Mouse (Mus musculus): ENCODE data around the gene Arl3. TPM values are rescaled to one million over a fixed set of nuclear protein-coding genes. Genes with fewer than 3 reads are reported as not detected.

Arl3 gene
- total and polyA plus RNA-seq, 3 experiments = 24.1 to 46.5 (median 45.3) TPM

DNA sequence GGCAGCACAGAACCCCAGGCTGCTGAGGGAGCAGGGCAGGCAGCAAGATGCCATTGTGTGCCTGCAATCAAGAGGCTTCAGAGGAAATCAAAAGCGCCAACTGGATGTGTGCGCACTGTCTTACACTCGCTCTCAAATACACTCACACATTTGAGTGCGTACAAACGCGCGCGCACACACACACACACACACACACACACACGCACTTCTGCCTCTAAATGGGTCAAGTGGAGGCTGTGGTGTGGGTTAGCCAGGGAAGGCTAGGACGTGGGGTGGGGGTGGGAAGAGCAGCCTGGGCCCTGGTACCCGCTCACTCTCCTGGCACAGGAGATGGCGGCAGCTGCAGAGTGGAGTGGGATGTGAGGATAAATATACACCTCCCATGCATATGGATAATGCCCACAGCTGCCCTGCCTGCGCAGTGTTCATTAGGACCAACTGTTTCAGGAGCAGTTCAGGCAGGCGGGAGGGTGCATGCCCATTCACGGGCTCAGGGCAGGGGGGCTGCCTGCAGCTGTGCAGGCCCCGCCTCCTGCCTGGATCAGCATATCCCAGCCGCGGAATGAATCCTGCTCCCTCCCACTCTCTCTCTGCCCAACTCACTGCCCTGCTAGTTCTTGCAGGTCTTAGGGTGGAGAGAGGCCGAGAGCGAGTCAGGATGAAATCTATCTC lies 49.4 kb downstream of the Arl3 start:
- TF ChIP-seq NRF1 (IDR thresholded peaks at IDR 0.05; ENCODE audit: low read depth, low read length) (0 out of 2 replicates have a peak, but pooled peaks have one; percentile 26), BHLHE40 (IDR thresholded peaks at IDR 0.05; ENCODE audit: low read depth, low read length) (0 out of 2 replicates have a peak, but pooled peaks have one; percentile 7), TCF12 (IDR thresholded peaks at IDR 0.05; ENCODE audit: low read depth, low read length) (peak; percentile 69; the same call in 1 of the 2 replicates), ZC3H11A (IDR thresholded peaks at IDR 0.05; ENCODE audit: low read depth, low read length) (no peak)
- Histone ChIP-seq H3K27me3 (replicated peaks) (no peaks in the 10 kb centered on the region), H3K27ac (ENCODE audit: insufficient read depth, low read depth) (peak overlapping the region; percentile 86), H3K4me3 (replicated peaks in 1 of 3; ENCODE audit: low read depth in 2 of 3, low read length in 2 of 3, poor library complexity in 1 of 3) (peak overlapping the region in 2 of 3 experiments; percentile 26 to 46), H3K9ac (ENCODE audit: insufficient read depth, low read depth) (peak overlapping the region; percentile 32), H3K4me2 (ENCODE audit: insufficient read depth, low read depth, poor library complexity, severe bottlenecking) (peak overlapping the region; percentile 71), H3K4me1 (ENCODE audit: control insufficient read depth in 1 of 2, insufficient read depth in 2 of 2) (peaks cover 35 to 97% of the 10 kb centered on the region in 2 experiments), H3K36me3 (replicated peaks in 1 of 2; ENCODE audit: control insufficient read depth in 1 of 2, insufficient read depth in 1 of 2, low read length in 1 of 2) (no peaks in the 10 kb centered on the region), H3K9me3 (replicated peaks; ENCODE audit: low read length) (no peaks in the 10 kb centered on the region), H3K79me2 (replicated peaks; ENCODE audit: control insufficient read depth, extremely low read depth, insufficient read depth, poor library complexity, severe bottlenecking) (no peaks in the 10 kb centered on the region)
- in situ Hi-C loops (cut with MboI; ENCODE audit: low pct_ligation_motif_present, low pct_unique_long_range_greater_than_20kb, low sequenced_read_pairs) (no loop called here), dilution Hi-C loops (cut with MboI; ENCODE audit: extremely low pct_ligation_motif_present, extremely low pct_unique_long_range_greater_than_20kb, low sequenced_read_pairs) (no loop called here)
- DNase-seq (ENCODE audit: extremely low read depth) = no peak

DNA sequence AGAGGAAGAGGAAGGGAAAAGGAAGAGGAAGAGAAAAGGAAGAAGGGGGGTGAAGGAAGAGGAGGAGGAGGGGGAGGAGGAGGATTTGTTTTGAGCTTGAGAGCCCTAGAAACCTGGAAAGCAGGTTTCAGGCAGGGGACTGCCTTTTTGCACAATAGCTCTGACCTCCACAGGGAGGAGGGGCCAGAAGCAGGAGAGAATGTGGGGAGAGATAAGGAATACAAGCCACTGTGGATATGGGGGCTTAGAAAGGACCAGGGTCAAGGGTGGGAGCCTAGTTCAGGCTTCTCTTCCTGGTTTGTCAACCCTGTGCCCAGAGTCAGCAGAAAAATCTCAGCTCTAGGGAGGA lies 49.9 kb downstream of the Arl3 start:
- H3K4me2 ChIP-seq (ENCODE audit: insufficient read depth, low read depth, poor library complexity, severe bottlenecking) = peak overlapping the region; percentile 48
- peaks cover 36 to 95% of the 10 kb centered on the region in 2 experiments for H3K4me1 ChIP-seq (ENCODE audit: control insufficient read depth in 1 of 2, insufficient read depth in 2 of 2)
- dilution Hi-C loops (cut with MboI; ENCODE audit: extremely low pct_ligation_motif_present, extremely low pct_unique_long_range_greater_than_20kb, low sequenced_read_pairs) = no loop called here
- in situ Hi-C loops (cut with MboI; ENCODE audit: low pct_ligation_motif_present, low pct_unique_long_range_greater_than_20kb, low sequenced_read_pairs) = no loop called here
- TF ChIP-seq TCF12 (IDR thresholded peaks at IDR 0.05; ENCODE audit: low read depth, low read length) = no peak
- TF ChIP-seq ZKSCAN1 (IDR thresholded peaks at IDR 0.05; ENCODE audit: borderline replicate concordance, low read depth, low read length) = no peak
- no peaks in the 10 kb centered on the region for H3K9me3 ChIP-seq (replicated peaks; ENCODE audit: low read length)
- no peak for DNase-seq (ENCODE audit: extremely low read depth)
- no peaks in the 10 kb centered on the region for H3K36me3 ChIP-seq (replicated peaks in 1 of 2; ENCODE audit: control insufficient read depth in 1 of 2, insufficient read depth in 1 of 2, low read length in 1 of 2)
- peak overlapping the region; percentile 86 for H3K27ac ChIP-seq (ENCODE audit: insufficient read depth, low read depth)
- H3K79me2 ChIP-seq (replicated peaks; ENCODE audit: control insufficient read depth, extremely low read depth, insufficient read depth, poor library complexity, severe bottlenecking) = no peaks in the 10 kb centered on the region
- H3K4me3 ChIP-seq (replicated peaks in 1 of 3; ENCODE audit: low read depth in 2 of 3, low read length in 2 of 3, poor library complexity in 1 of 3) = peak overlapping the region in 2 of 3 experiments; percentile 26 to 46
- H3K9ac ChIP-seq (ENCODE audit: insufficient read depth, low read depth) = peak overlapping the region; percentile 32; the same call in 1 of the 2 replicates
- H3K27me3 ChIP-seq (replicated peaks) = no peaks in the 10 kb centered on the region

DNA sequence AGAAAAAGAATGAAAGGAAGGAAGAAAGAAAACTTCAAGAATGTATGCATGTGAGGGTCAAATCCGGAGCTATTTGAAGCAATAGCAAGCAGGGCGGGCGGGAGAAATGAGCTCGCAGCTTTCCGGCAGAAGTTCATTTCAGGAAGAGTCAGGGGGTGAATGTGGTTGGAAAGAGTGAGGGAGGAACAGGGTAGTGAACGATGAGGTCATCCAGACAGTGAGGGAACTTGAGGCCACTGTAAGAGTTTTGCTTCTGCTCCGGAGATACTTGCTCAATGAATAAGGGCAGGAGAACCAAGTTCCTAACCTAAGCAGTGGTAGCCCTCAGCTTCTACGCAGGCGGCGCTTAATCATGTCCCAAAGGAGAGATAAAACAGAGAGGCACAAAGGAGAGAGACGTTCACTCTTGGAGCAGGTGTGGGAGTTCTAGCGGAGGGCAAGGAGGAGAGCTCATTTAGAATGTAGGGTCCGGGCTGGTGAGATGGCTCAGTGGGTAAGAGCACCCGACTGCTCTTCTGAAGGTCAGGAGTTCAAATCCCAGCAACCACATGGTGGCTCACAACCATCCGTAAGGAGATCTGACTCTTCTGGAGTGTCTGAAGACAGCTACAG lies 50.5 kb downstream of the Arl3 start:
- H3K9me3 ChIP-seq (replicated peaks; ENCODE audit: low read length) = no peaks in the 10 kb centered on the region
- no peaks in the 10 kb centered on the region for H3K79me2 ChIP-seq (replicated peaks; ENCODE audit: control insufficient read depth, extremely low read depth, insufficient read depth, poor library complexity, severe bottlenecking)
- H3K4me3 ChIP-seq (replicated peaks in 1 of 3; ENCODE audit: low read depth in 2 of 3, low read length in 2 of 3, poor library complexity in 1 of 3) = peak overlapping the region in 1 of 3 experiments; percentile 19
- DNase-seq (ENCODE audit: extremely low read depth) = peak; percentile 85
- H3K9ac ChIP-seq (ENCODE audit: insufficient read depth, low read depth) = peak overlapping the region; percentile 26
- peaks cover 41 to 95% of the 10 kb centered on the region in 2 experiments for H3K4me1 ChIP-seq (ENCODE audit: control insufficient read depth in 1 of 2, insufficient read depth in 2 of 2)
- dilution Hi-C loops (cut with MboI; ENCODE audit: extremely low pct_ligation_motif_present, extremely low pct_unique_long_range_greater_than_20kb, low sequenced_read_pairs) = no loop called here
- peak overlapping the region; percentile 48 for H3K4me2 ChIP-seq (ENCODE audit: insufficient read depth, low read depth, poor library complexity, severe bottlenecking)
- H3K27me3 ChIP-seq (replicated peaks) = no peaks in the 10 kb centered on the region
- H3K27ac ChIP-seq (ENCODE audit: insufficient read depth, low read depth) = peak overlapping the region; percentile 86
- no peaks in the 10 kb centered on the region for H3K36me3 ChIP-seq (replicated peaks in 1 of 2; ENCODE audit: control insufficient read depth in 1 of 2, insufficient read depth in 1 of 2, low read length in 1 of 2)
- in situ Hi-C loops (cut with MboI; ENCODE audit: low pct_ligation_motif_present, low pct_unique_long_range_greater_than_20kb, low sequenced_read_pairs) = no loop called here
- peak; percentile 23; the same call in 1 of the 2 replicates for TF ChIP-seq ELF1 (IDR thresholded peaks at IDR 0.05; ENCODE audit: low read depth, low read length)
- TF ChIP-seq TCF12 (IDR thresholded peaks at IDR 0.05; ENCODE audit: low read depth, low read length) = peak; percentile 82
- TF ChIP-seq NELFE (IDR thresholded peaks at IDR 0.05; ENCODE audit: low read depth, low read length) = no peak
- TF ChIP-seq SIN3A (IDR thresholded peaks at IDR 0.05; ENCODE audit: low read length) = 0 out of 2 replicates have a peak, but pooled peaks have one; percentile 8
- TF ChIP-seq CTCF (conservative IDR thresholded peaks at IDR 0.05 in 1 of 2, IDR thresholded peaks at IDR 0.05 in 1 of 2; ENCODE audit: low read depth in 2 of 2, low read length in 2 of 2) = no peak
- TF ChIP-seq TBP (conservative IDR thresholded peaks at IDR 0.05; ENCODE audit: low read depth, low read length) = peak; percentile 96
- no peak for TF ChIP-seq ZKSCAN1 (IDR thresholded peaks at IDR 0.05; ENCODE audit: borderline replicate concordance, low read depth, low read length)
- TF ChIP-seq E2F4 (IDR thresholded peaks at IDR 0.05; ENCODE audit: insufficient replicate concordance, low read depth, low read length) = 0 out of 2 replicates have a peak, but pooled peaks have one; percentile 47
- TF ChIP-seq NRF1 (IDR thresholded peaks at IDR 0.05; ENCODE audit: low read depth, low read length) = 0 out of 2 replicates have a peak, but pooled peaks have one; percentile 8
- peak; percentile 94 for TF ChIP-seq JUND (conservative IDR thresholded peaks at IDR 0.05; ENCODE audit: low read depth, low read length)
- peak; percentile 44; the same call in 1 of the 2 replicates for TF ChIP-seq POLR2A (IDR thresholded peaks at IDR 0.05; ENCODE audit: low read depth, low read length)
- TF ChIP-seq ETS1 (conservative IDR thresholded peaks at IDR 0.05; ENCODE audit: low read depth, low read length) = peak; percentile 94
- 0 out of 2 replicates have a peak, but pooled peaks have one; percentile 38 for TF ChIP-seq MAFK (IDR thresholded peaks at IDR 0.05; ENCODE audit: insufficient replicate concordance, low read length)
- TF ChIP-seq ZNF384 (IDR thresholded peaks at IDR 0.05; ENCODE audit: low read depth, low read length) = no peak
- no peak for TF ChIP-seq MAZ (IDR thresholded peaks at IDR 0.05; ENCODE audit: low read depth, low read length)
- peak; percentile 78 for TF ChIP-seq BHLHE40 (IDR thresholded peaks at IDR 0.05; ENCODE audit: low read depth, low read length)
- TF ChIP-seq CHD1 (IDR thresholded peaks at IDR 0.05; ENCODE audit: low read depth, low read length) = no peak
- peak; percentile 67; the same call in 1 of the 2 replicates for TF ChIP-seq MEF2A (IDR thresholded peaks at IDR 0.05; ENCODE audit: borderline replicate concordance, low read depth, low read length)
- peak; percentile 87 for TF ChIP-seq EP300 (IDR thresholded peaks at IDR 0.05; ENCODE audit: low read length)
- TF ChIP-seq IRF4 (IDR thresholded peaks at IDR 0.05; ENCODE audit: low read depth, low read length) = peak; percentile 84
- peak; percentile 98 for TF ChIP-seq JUN (IDR thresholded peaks at IDR 0.05; ENCODE audit: insufficient read depth, low read depth, low read length)

Data from CH12.LX (cell line).